Mouse (Mus musculus) testis, postnatal 10 days (tissue): ENCODE data around the gene Spem2.

Experiments used
- DNase-seq: peaks from one replicate; pipeline ENCODE4 v3.0.0; 2021; ENCODE audit warnings: low spot score

Gene Spem2

GRCm38 (mm10) chr11:69799394-69800137 lies 18.7 kb downstream of the Spem2 start:
- DNase-seq: peak; percentile 64

GRCm38 (mm10) chr11:69797924-69798323 lies 20.3 kb downstream of the Spem2 start:
- DNase-seq: no peak

GRCm38 (mm10) chr11:69795983-69796435 lies 22.3 kb downstream of the Spem2 start:
- DNase-seq: no peak

- DNase-seq: peak; percentile 94
Observed at GRCm38 (mm10) chr11:69795168-69795982, 22.9 kb downstream of the Spem2 start, which contains the start of gene Chrnb1. Gene Chrnb1, minus strand, starts transcription at chr11:69795943.

GRCm38 (mm10) chr11:69793429-69793828 lies 24.8 kb downstream of the Spem2 start:
- DNase-seq: no peak

- no peak for DNase-seq
Observed at GRCm38 (mm10) chr11:69791420-69791819, 26.8 kb downstream of the Spem2 start.

- DNase-seq: no peak
Observed at GRCm38 (mm10) chr11:69789431-69789830, 28.8 kb downstream of the Spem2 start.

DNA sequence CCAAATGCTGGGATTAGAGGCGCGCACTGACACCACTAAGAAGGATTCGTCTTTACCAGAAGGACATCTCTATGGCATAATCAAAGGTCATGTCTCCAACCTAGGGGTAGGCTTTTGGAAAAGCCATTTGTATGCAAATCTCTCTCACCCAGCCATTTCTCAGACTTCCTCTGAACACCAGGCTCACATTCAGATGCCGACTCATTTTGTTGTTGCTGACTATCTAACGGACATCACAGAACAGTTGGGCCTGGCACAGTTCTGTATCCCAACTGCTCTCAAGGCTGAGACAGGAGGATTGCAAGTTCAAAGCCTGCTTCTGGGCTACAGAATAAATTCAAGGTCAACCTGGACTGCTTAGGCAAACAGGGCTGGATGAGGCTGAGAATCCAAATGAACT lies 31.0 kb downstream of the Spem2 start:
- DNase-seq: no peak

- DNase-seq: peak; percentile 55
Observed at GRCm38 (mm10) chr11:69784793-69785272, 33.4 kb downstream of the Spem2 start.

- DNase-seq: no peak
Observed at GRCm38 (mm10) chr11:69781828-69782227, 36.4 kb downstream of the Spem2 start.

DNA sequence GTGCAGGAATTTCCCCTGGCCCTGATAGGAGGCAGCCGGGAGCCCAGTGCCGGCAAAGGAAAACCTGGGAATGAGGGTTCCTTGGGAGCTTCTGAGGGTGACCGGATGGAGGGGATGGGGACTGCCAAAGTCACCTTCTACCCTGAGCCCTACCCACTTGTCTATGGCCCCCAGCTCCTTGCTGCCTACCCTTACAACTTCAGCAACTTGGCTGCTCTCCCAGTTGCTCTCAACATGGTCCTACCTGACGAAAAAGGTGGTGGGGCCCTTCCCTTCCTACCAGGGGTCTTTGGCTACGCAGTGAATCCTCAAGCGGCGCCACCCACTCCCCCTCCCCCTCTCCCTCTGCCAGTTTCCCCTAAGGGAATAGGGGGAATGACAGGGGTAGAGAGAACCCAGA lies 39.3 kb downstream of the Spem2 start:
- DNase-seq: no peak

DNA sequence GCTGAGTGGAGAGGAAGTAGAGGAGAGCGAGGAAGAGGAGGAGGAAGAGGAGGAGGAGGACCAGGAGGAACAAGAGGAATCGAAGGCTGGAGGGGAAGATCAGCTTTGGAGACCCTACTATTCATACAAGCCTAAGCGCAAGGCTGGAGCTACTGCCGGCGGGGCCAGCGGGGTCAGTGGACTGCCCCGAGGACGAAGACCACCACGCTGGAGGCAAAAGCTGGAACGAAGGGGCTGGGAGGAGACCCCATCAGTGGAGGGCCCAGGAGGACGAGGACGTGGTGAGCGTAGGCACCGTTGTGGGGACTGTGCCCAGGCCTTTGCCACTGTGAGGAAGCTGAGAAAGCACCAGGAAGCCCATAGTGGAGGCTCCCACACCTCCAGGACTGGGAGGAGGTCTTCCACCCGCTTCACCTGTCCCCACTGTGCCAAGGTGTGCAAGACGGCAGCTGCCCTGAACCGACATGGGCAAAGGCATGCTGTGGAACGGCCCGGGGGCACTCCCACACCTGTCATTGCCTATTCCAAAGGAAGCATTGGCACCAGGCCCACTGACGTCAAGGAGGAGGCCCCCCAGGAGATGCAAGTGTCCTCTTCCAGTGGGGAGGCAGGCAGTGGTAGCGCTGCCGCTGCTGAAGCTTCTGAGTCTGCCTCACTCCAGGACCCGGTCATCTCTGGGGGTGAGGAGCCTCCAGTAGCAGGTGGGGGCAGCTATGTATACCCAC lies 39.8 kb downstream of the Spem2 start:
- peak; percentile 62 for DNase-seq

GRCm38 (mm10) chr11:69777504-69778257 lies 40.6 kb downstream of the Spem2 start:
- DNase-seq: peak; percentile 68

DNA sequence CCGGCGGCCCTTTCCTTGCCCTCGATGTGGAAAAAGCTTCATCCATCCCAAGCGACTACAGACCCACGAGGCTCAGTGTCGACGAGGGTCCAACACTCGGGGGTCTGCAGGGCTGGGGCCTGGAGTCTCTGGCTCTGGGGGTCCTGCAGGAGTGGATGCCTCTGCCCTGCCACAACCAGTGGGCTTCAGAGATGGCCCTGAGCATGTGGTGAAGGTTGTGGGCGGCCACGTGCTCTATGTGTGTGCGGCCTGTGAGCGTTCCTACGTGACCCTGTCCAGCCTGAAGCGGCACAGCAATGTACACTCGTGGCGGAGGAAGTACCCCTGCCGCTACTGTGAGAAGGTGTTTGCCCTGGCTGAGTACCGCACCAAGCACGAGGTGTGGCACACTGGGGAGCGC lies 41.8 kb downstream of the Spem2 start:
- DNase-seq: no peak

- no peak for DNase-seq
Observed at GRCm38 (mm10) chr11:69775716-69776115, 42.5 kb downstream of the Spem2 start.

GRCm38 (mm10) chr11:69774961-69775360 lies 43.3 kb downstream of the Spem2 start:
- no peak for DNase-seq

GRCm38 (mm10) chr11:69767625-69767909 lies 50.7 kb downstream of the Spem2 start:
- no peak for DNase-seq

- DNase-seq: no peak
Observed at GRCm38 (mm10) chr11:69766872-69767624, 51.2 kb downstream of the Spem2 start.
